Mouse (Mus musculus): ENCODE measurements around the gene Mybph.

GRCm38 (mm10) chr1:134217028-134217481 lies 23.8 kb downstream of the Mybph start:
- TF ChIP-seq CTCF (IDR thresholded peaks at IDR 0.05 in 2 of 3, conservative IDR thresholded peaks at IDR 0.05 in 1 of 3; ENCODE audit: control insufficient read depth in 1 of 3, insufficient read depth in 1 of 3, low read depth in 2 of 3, low read length in 3 of 3, poor library complexity in 1 of 3, severe bottlenecking in 1 of 3) (no peak), ETS1 (IDR thresholded peaks at IDR 0.05; ENCODE audit: low read depth, low read length) (no peak), POLR2A (IDR thresholded peaks at IDR 0.05; ENCODE audit: control insufficient read depth in 1 of 2, insufficient read depth in 1 of 2, low read depth in 1 of 2, low read length in 2 of 2, poor library complexity in 1 of 2) (no peak), POLR2AphosphoS2 (IDR thresholded peaks at IDR 0.05; ENCODE audit: low read length) (no peak)
